Mouse (Mus musculus) E14TG2a.4 (cell line): ENCODE results near the gene Dok4.
A peak's percentile ranks its signal among the peaks of the same experiment; 100 is the strongest.

Experiments
- H3K27me3 ChIP-seq: 2 replicates; pipeline ENCODE4 v1.6.1; 2014; ENCODE audit warnings: low read length, control low read depth; ENCODE audit not compliant: insufficient read depth
- H3K36me3 ChIP-seq: 2 replicates; pipeline ENCODE4 v1.6.1; 2014; ENCODE audit warnings: low read length, control low read depth; ENCODE audit not compliant: insufficient read depth
- H3K4me1 ChIP-seq: replicated peaks from 2 replicates; pipeline ENCODE4 v1.6.1; 2014; ENCODE audit warnings: low read depth, low read length, control low read depth
- H3K4me3 ChIP-seq: replicated peaks from 2 replicates; pipeline ENCODE4 v1.5.1; 2014; ENCODE audit warnings: mild to moderate bottlenecking, low read length
- H3K9me3 ChIP-seq: 2 replicates; pipeline ENCODE4 v1.6.1; 2014; ENCODE audit warnings: low read length, control low read depth
- CTCF ChIP-seq: conservative IDR thresholded peaks from 2 replicates; pipeline ENCODE4 v1.5.1; 2014; ENCODE audit warnings: low read length
- NANOG ChIP-seq: IDR thresholded peaks from 2 replicates; pipeline ENCODE4 v1.6.1; 2014; ENCODE audit warnings: borderline replicate concordance, low read length, mixed read lengths
- POU5F1 ChIP-seq: IDR thresholded peaks from 2 replicates; pipeline ENCODE4 v1.6.1; 2014; ENCODE audit warnings: low read length, borderline replicate concordance

Dok4 gene

GRCm38 (mm10) chr8:94875096-94875870 lies 847 bp downstream of the Dok4 start:
- Histone ChIP-seq H3K4me3 (peak overlapping the region; percentile 81), H3K27me3 (peaks cover 26% of the 10 kb centered on the region), H3K36me3 (no peaks in the 10 kb centered on the region), H3K9me3 (no peaks in the 10 kb centered on the region), H3K4me1 (peaks cover 43% of the 10 kb centered on the region)
- TF ChIP-seq POU5F1 (no peak), CTCF (no peak), NANOG (no peak)

- H3K4me3 ChIP-seq = no peak overlapping the region
- H3K9me3 ChIP-seq = no peaks in the 10 kb centered on the region
- H3K36me3 ChIP-seq = no peaks in the 10 kb centered on the region
- TF ChIP-seq CTCF (peak; percentile 94), POU5F1 (no peak), NANOG (no peak)
- peaks cover 33% of the 10 kb centered on the region for H3K27me3 ChIP-seq
- peaks cover 51% of the 10 kb centered on the region for H3K4me1 ChIP-seq
Observed at GRCm38 (mm10) chr8:94874358-94874757, 1.8 kb downstream of the Dok4 start.

- Histone ChIP-seq H3K9me3 (no peaks in the 10 kb centered on the region), H3K4me1 (peaks cover 54% of the 10 kb centered on the region), H3K4me3 (no peak overlapping the region), H3K27me3 (peaks cover 34% of the 10 kb centered on the region), H3K36me3 (peaks cover 4% of the 10 kb centered on the region)
- no peak for TF ChIP-seq NANOG
- TF ChIP-seq POU5F1 = no peak
Observed at GRCm38 (mm10) chr8:94872576-94872975, 3.6 kb downstream of the Dok4 start.

- Histone ChIP-seq H3K4me1 (peaks cover 57% of the 10 kb centered on the region), H3K27me3 (peaks cover 34% of the 10 kb centered on the region), H3K9me3 (no peaks in the 10 kb centered on the region), H3K36me3 (peaks cover 9% of the 10 kb centered on the region), H3K4me3 (no peak overlapping the region)
- TF ChIP-seq NANOG (no peak), POU5F1 (no peak), CTCF (no peak)
Observed at GRCm38 (mm10) chr8:94872156-94872555, 4.0 kb downstream of the Dok4 start.

- H3K4me1 ChIP-seq = peaks cover 58% of the 10 kb centered on the region
- peak overlapping the region; percentile 69 for H3K4me3 ChIP-seq
- peaks cover 17% of the 10 kb centered on the region for H3K36me3 ChIP-seq
- H3K27me3 ChIP-seq = peaks cover 34% of the 10 kb centered on the region
- TF ChIP-seq NANOG (no peak), CTCF (no peak), POU5F1 (no peak)
- H3K9me3 ChIP-seq = no peaks in the 10 kb centered on the region
Observed at GRCm38 (mm10) chr8:94871108-94871894, 4.8 kb downstream of the Dok4 start.

GRCm38 (mm10) chr8:94870474-94871107 lies 5.5 kb downstream of the Dok4 start:
- Histone ChIP-seq H3K4me3 (peak overlapping the region; percentile 69), H3K4me1 (peaks cover 59% of the 10 kb centered on the region), H3K36me3 (peaks cover 24% of the 10 kb centered on the region), H3K27me3 (peaks cover 31% of the 10 kb centered on the region), H3K9me3 (no peaks in the 10 kb centered on the region)
- TF ChIP-seq NANOG (no peak), POU5F1 (no peak), CTCF (no peak)

GRCm38 (mm10) chr8:94870003-94870402 lies 6.1 kb downstream of the Dok4 start:
- H3K4me1 ChIP-seq = peaks cover 59% of the 10 kb centered on the region
- H3K36me3 ChIP-seq = peaks cover 30% of the 10 kb centered on the region
- H3K9me3 ChIP-seq = no peaks in the 10 kb centered on the region
- TF ChIP-seq POU5F1 (no peak), CTCF (no peak), NANOG (no peak)
- H3K27me3 ChIP-seq = peaks cover 25% of the 10 kb centered on the region
- H3K4me3 ChIP-seq = no peak overlapping the region

- H3K4me1 ChIP-seq = peaks cover 57% of the 10 kb centered on the region
- H3K4me3 ChIP-seq = no peak overlapping the region
- H3K9me3 ChIP-seq = no peaks in the 10 kb centered on the region
- peaks cover 38% of the 10 kb centered on the region for H3K36me3 ChIP-seq
- TF ChIP-seq POU5F1 (no peak), CTCF (no peak), NANOG (no peak)
- peaks cover 19% of the 10 kb centered on the region; the same call in 1 of the 2 replicates for H3K27me3 ChIP-seq
Observed at GRCm38 (mm10) chr8:94869146-94869545, 7.0 kb downstream of the Dok4 start.
